Mouse (Mus musculus): Measurements from ENCODE around the gene Il11.

- TF ChIP-seq POLR2A (IDR thresholded peaks at IDR 0.05; ENCODE audit: low read depth, low read length): no peak
- TF ChIP-seq CTCF (IDR thresholded peaks at IDR 0.05; ENCODE audit: borderline replicate concordance, insufficient read depth, low read length): no peak
Measured at GRCm38 (mm10) chr7:4724359-4724758, 58.3 kb downstream of the Il11 start.

Measured in embryonic fibroblast, embryonic 13.5 days (primary cell).